Mouse (Mus musculus) embryonic fibroblast, embryonic 13.5 days (primary cell): ENCODE measurements around the gene Pbld2. TPM values are rescaled to one million over a fixed set of nuclear protein-coding genes. Genes with fewer than 3 reads are reported as not detected.
A peak's percentile ranks its signal among the peaks of the same experiment; 100 is the strongest.

ENCODE experiments used
- H3K27ac ChIP-seq: 2 replicates; pipeline ENCODE4 v1.5.1; 2012; ENCODE audit warnings: low read length, control low read depth, inconsistent platforms; ENCODE audit not compliant: insufficient read depth
- H3K4me1 ChIP-seq: 2 replicates; pipeline ENCODE4 v1.6.1; 2011; ENCODE audit warnings: low read length; ENCODE audit not compliant: control insufficient read depth, insufficient read depth
- H3K4me3 ChIP-seq: 2 replicates; pipeline ENCODE4 v1.5.1; 2011; ENCODE audit warnings: mild to moderate bottlenecking, control low read depth, low read length; ENCODE audit not compliant: insufficient read depth
- CTCF ChIP-seq: IDR thresholded peaks from 2 replicates; pipeline ENCODE4 v1.5.1; 2011; ENCODE audit warnings: mild to moderate bottlenecking, control low read depth, low read length, moderate library complexity, borderline replicate concordance; ENCODE audit not compliant: insufficient read depth
- POLR2A ChIP-seq: IDR thresholded peaks from 2 replicates; pipeline ENCODE4 v1.6.1; 2011; ENCODE audit warnings: low read depth, mild to moderate bottlenecking, control low read depth, low read length, moderate library complexity
- polyA plus RNA-seq: library from polyadenylated mRNA; stranded (reverse); fragments of >200 nt; gene quantifications from 2 replicates; pipeline ENCODE4 v1.2.4, GENCODE M21; 2011; ENCODE audit warnings: low read depth; ENCODE audit not compliant: missing spikeins, insufficient read length

The Pbld2 gene
- 2.3 TPM in 1 of 2 replicates, not detected in the other for polyA plus RNA-seq

- peak within 1 kb of the TSS; percentile 98 for H3K27ac ChIP-seq
- TF ChIP-seq POLR2A (peak; percentile 91), CTCF (no peak)
- H3K4me3 ChIP-seq: peak within 1 kb of the TSS; percentile 94
- H3K4me1 ChIP-seq: no peaks in the 10 kb centered on the region
These were observed at the start of gene Pbld2, which contains the start of gene Hnrnph3 for GRCm38 (mm10) chr10:63023749-63024579. TSS of gene Pbld2 (plus strand) at chr10:63024315. TSS of gene Hnrnph3 (minus strand) at chr10:63024217.

- H3K27ac ChIP-seq: no peak overlapping the region
- TF ChIP-seq POLR2A (no peak), CTCF (no peak)
- 0 out of 2 replicates have a peak, but pooled peaks cover 2% of the 10 kb centered on the region for H3K4me1 ChIP-seq
- H3K4me3 ChIP-seq: peak overlapping the region; percentile 41
These were observed 44.5 kb upstream of the Pbld2 start for GRCm38 (mm10) chr10:62979667-62980038.

GRCm38 (mm10) chr10:62980039-62980954, 43.8 kb upstream of the Pbld2 start, which contains the start of gene Rufy2:
TSS of gene Rufy2 (plus strand) at chr10:62980223.
- H3K4me3 ChIP-seq: peak within 1 kb of the TSS; percentile 83
- H3K4me1 ChIP-seq: 0 out of 2 replicates have a peak, but pooled peaks cover 2% of the 10 kb centered on the region

GRCm38 (mm10) chr10:62984072-62984471, 40.0 kb upstream of the Pbld2 start:
- H3K4me1 ChIP-seq: 0 out of 2 replicates have a peak, but pooled peaks cover 2% of the 10 kb centered on the region
- no peak overlapping the region for H3K27ac ChIP-seq
- TF ChIP-seq CTCF: no peak
- TF ChIP-seq POLR2A: no peak
- H3K4me3 ChIP-seq: no peak overlapping the region

More at GRCm38 (mm10) chr10:62980039-62980954, 43.8 kb upstream of the Pbld2 start, which contains the start of gene Rufy2:
- no peak within 1 kb of the TSS for H3K27ac ChIP-seq
- TF ChIP-seq POLR2A (peak; percentile 76), CTCF (peak; percentile 47)

- Histone ChIP-seq H3K4me3 (no peak overlapping the region), H3K27ac (no peak overlapping the region), H3K4me1 (0 out of 2 replicates have a peak, but pooled peaks cover 2% of the 10 kb centered on the region)
- no peak for TF ChIP-seq POLR2A
- TF ChIP-seq CTCF: no peak
These were observed 39.6 kb upstream of the Pbld2 start for GRCm38 (mm10) chr10:62984495-62984894.

DNA sequence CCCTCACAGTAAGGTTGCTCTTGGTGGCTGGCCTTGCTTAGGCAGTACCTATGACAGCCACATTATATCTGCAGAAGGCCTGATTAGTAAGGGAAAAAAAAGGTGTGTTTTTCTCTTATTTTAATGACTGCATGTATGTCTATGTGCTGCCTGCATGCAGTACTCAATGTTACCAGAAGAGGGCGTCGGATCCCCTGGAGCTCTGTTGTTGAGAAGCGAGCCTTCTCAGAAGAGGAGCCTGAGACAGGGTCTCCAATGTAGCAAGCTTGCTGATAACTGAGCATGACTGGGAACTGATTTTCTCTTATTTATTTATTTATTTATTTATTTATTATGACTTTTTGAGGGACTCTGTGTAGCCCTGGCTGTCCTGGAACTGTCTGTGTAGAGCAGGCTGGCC, 36.8 kb upstream of the Pbld2 start:
- Histone ChIP-seq H3K4me3 (no peak overlapping the region), H3K4me1 (no peaks in the 10 kb centered on the region), H3K27ac (no peak overlapping the region)
- no peak for TF ChIP-seq CTCF
- no peak for TF ChIP-seq POLR2A

GRCm38 (mm10) chr10:62990636-62991035, 33.5 kb upstream of the Pbld2 start:
- Histone ChIP-seq H3K4me1 (no peaks in the 10 kb centered on the region), H3K4me3 (no peak overlapping the region), H3K27ac (no peak overlapping the region)
- TF ChIP-seq CTCF (no peak), POLR2A (no peak)

GRCm38 (mm10) chr10:62993991-62994390, 30.1 kb upstream of the Pbld2 start:
- TF ChIP-seq POLR2A (no peak), CTCF (no peak)
- Histone ChIP-seq H3K4me3 (no peak overlapping the region), H3K4me1 (no peaks in the 10 kb centered on the region), H3K27ac (no peak overlapping the region)

DNA sequence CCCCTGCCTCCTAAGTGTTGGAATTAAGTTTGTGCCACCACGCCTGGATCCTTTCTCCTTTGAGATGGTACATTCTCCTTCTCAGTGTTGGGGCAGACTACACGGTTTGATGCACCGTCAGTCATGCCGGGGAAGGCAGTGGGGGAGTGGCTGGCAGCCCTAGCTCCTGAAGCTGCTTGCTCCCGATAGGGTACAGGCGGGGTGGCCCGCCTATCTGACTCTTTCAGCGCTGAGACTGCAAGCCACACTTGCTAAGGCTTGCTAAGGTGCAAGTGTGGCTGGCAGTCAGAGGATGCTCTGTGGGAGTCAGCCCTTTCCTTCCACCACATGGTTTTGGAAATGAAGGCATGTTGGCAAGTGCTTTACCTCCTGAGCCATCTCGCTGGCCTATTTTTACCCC, 23.5 kb upstream of the Pbld2 start:
- no peaks in the 10 kb centered on the region for H3K4me1 ChIP-seq
- H3K4me3 ChIP-seq: no peak overlapping the region
- no peak overlapping the region for H3K27ac ChIP-seq
- TF ChIP-seq CTCF: no peak
- no peak for TF ChIP-seq POLR2A
